ENCODE assay signal across 25 mouse cellular contexts in the genomic region with DNA sequence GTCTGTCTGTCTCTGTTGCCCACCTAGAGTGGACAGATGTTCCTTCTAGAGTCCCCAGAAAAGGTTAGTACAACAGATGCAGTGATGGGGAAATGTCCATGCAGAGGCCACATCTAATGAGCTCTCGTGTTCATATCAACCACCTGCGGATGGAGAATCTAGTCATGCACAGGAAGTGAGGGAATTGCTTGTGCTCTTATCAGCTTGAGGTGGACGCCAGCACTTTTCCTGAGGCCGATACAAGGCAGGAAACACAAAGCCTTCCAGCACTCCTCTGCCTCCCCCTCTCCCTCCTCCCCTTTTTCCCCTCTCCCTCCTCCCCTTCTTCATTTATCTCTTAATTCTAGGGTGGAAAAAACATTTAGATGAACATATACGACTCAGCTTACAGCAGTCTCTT.
DNase-seq lines count a peak whose midpoint lies in the region; ATAC-seq and TF ChIP-seq lines count a peak whose summit lies in the region.
"Had no signal": no experiment of that assay in that cellular context is flagged by ENCODE, and none has a peak within 500 bp of the region (broad histone marks: within the 10 kb centered on the region; RNA-seq: fewer than 3 reads in every experiment).

No protein-coding gene starts in this region.

- no peak overlapping the region for H3K9ac ChIP-seq in heart, embryonic 12.5 days
- H3K9ac ChIP-seq: forebrain, embryonic 13.5 days; forebrain, postnatal 0 days; hindbrain, embryonic 14.5 days had no signal

- H3K36me3 ChIP-seq in heart, embryonic 12.5 days: no peaks in the 10 kb centered on the region
- no peaks in the 10 kb centered on the region for H3K36me3 ChIP-seq in heart, embryonic 10.5 days
- no peaks in the 10 kb centered on the region for H3K36me3 ChIP-seq in G1E (replicated peaks)
- H3K36me3 ChIP-seq: forebrain, embryonic 10.5 days had no signal

- H3K4me2 ChIP-seq in heart, embryonic 12.5 days: no peak overlapping the region
- H3K4me2 ChIP-seq: forebrain, embryonic 13.5 days; hindbrain, embryonic 14.5 days had no signal

- H3K27ac ChIP-seq in heart, embryonic 12.5 days (ENCODE audit: poor library complexity, severe bottlenecking): no peak overlapping the region
- no peak overlapping the region for H3K27ac ChIP-seq in heart, embryonic 10.5 days
- H3K27ac ChIP-seq: forebrain, embryonic 10.5 days; forebrain, embryonic 13.5 days; hindbrain, embryonic 14.5 days; hindbrain, postnatal 0 days had no signal

- no peaks in the 10 kb centered on the region for H3K27me3 ChIP-seq in heart, embryonic 12.5 days (replicated peaks)
- no peaks in the 10 kb centered on the region for H3K27me3 ChIP-seq in heart, embryonic 10.5 days (ENCODE audit: insufficient read depth, poor library complexity, severe bottlenecking)
- peaks cover 10% of the 10 kb centered on the region; the same call in 1 of the 2 replicates for H3K27me3 ChIP-seq in G1E (ENCODE audit: insufficient read depth, low read length)
- H3K27me3 ChIP-seq: forebrain, embryonic 13.5 days had no signal

- no peak for TF ChIP-seq CTCF in G1E (IDR thresholded peaks at IDR 0.05; ENCODE audit: low read depth, low read length)

- no peak for DNase-seq in heart, embryonic 10.5 days (ENCODE audit: low spot score)
- no peak for DNase-seq in G1E (ENCODE audit: low spot score)
- DNase-seq in ovary, postnatal 36 days (ENCODE audit: low spot score): no peak
- no peak for DNase-seq in thymus, postnatal 14 days
- DNase-seq: adrenal gland, adult 8-10 months; adrenal gland, postnatal 25 days; cerebellum, adult 11-12 months; cerebellum, adult 8-10 months; cerebellum, postnatal 10 days; cerebellum, postnatal 36 days; forebrain, postnatal 0 days; gastrocnemius, postnatal 25 days; heart, postnatal 10 days; heart, postnatal 36 days; kidney, adult 18-20 months had no signal

- peak; percentile 36; the same call in 1 of the 2 replicates for ATAC-seq in heart, embryonic 12.5 days (ENCODE audit: insufficient number of reproducible peaks, low FRiP score)
- peak; percentile 56 for ATAC-seq in G1E (ENCODE audit: extremely low read depth, insufficient number of reproducible peaks, low FRiP score, poor library complexity, severe bottlenecking)
- ATAC-seq in common myeloid progenitor, adult 5-6 weeks (replicated peaks; ENCODE audit: low read depth, poor library complexity, severe bottlenecking): peak; percentile 85
- ATAC-seq in megakaryocyte progenitor cell, adult 5-6 weeks (replicated peaks; ENCODE audit: poor library complexity): peak; percentile 42
- ATAC-seq: CD4-positive, CD25-positive, alpha-beta regulatory T cell, adult 4 months; forebrain, embryonic 13.5 days; forebrain, postnatal 0 days; hindbrain, postnatal 0 days; inflammation-experienced regulatory T-cells, adult 6 months; intestine, embryonic 16.5 days had no signal

- WGBS in heart, embryonic 12.5 days: 35% methylated on average over 5 of the region's 5 CpGs
- WGBS in heart, embryonic 10.5 days: 44% methylated on average over 5 of the region's 5 CpGs

- H3K9me3 ChIP-seq in heart, embryonic 12.5 days (replicated peaks): no peaks in the 10 kb centered on the region
- H3K9me3 ChIP-seq in heart, embryonic 10.5 days: no peaks in the 10 kb centered on the region
- peaks cover 21% of the 10 kb centered on the region for H3K9me3 ChIP-seq in G1E (replicated peaks)
- H3K9me3 ChIP-seq: forebrain, embryonic 10.5 days; forebrain, embryonic 13.5 days had no signal

- H3K4me1 ChIP-seq in heart, embryonic 12.5 days (replicated peaks): no peaks in the 10 kb centered on the region
- H3K4me1 ChIP-seq in heart, embryonic 10.5 days: no peaks in the 10 kb centered on the region
- peaks cover 22% of the 10 kb centered on the region for H3K4me1 ChIP-seq in G1E (ENCODE audit: insufficient read depth, low read depth, low read length)
- H3K4me1 ChIP-seq: forebrain, embryonic 10.5 days; forebrain, embryonic 13.5 days had no signal

- no peak overlapping the region for H3K4me3 ChIP-seq in heart, embryonic 12.5 days
- H3K4me3 ChIP-seq in heart, embryonic 10.5 days: no peak overlapping the region
- H3K4me3 ChIP-seq in G1E (ENCODE audit: low read depth, low read length): no peak overlapping the region
- H3K4me3 ChIP-seq: forebrain, embryonic 10.5 days; forebrain, embryonic 13.5 days had no signal
